Mouse (Mus musculus): ENCODE measurements at regions not wholly inside any gene's neighbourhood (a gene's known extent, or its start where the extent isn't known, plus 50 kb on each side); places are given as distances from the start of the nearest gene placed in this dataset.

- no peak for DNase-seq (ENCODE audit: low spot score in 2 of 2)
These were observed 167.0 kb downstream of the Nectin3 start for GRCm38 (mm10) chr16:46331336-46331735.

DNA sequence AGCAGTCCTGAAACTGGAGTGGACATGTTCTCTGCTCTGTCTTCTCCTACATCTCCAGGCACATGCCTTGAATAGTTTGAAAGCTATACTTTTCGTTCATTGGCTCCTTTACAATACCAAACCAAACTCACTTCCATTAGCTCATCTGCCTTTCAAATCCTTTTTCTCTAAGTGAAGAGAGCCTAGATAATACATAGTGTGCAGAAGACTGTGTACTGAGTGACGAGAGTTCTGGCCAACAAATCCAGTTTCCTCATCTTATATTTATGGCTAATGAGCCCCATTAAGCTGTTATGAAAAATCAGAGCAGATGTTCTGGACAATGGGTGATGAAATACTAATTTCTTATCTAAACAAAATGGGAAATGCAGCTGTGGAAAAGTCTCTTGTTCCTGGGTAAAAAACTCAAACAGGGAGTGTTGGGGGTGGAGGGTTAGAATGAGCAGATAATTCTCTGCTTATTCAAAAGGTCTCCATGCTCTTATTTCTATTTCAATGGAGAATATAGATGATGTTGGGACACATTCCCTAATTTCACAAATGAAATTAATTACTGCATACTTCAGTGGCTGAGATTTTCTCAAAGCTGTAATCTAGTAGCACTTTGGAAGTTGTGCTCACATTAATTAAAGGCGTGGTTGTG lies 144.3 kb upstream of the Gm4737 start:
- no peak for DNase-seq (ENCODE audit: low spot score in 2 of 2)

GRCm38 (mm10) chr16:46297192-46297591 lies 142.3 kb upstream of the Gm4737 start:
- DNase-seq (ENCODE audit: low spot score in 2 of 2), result no peak

DNA sequence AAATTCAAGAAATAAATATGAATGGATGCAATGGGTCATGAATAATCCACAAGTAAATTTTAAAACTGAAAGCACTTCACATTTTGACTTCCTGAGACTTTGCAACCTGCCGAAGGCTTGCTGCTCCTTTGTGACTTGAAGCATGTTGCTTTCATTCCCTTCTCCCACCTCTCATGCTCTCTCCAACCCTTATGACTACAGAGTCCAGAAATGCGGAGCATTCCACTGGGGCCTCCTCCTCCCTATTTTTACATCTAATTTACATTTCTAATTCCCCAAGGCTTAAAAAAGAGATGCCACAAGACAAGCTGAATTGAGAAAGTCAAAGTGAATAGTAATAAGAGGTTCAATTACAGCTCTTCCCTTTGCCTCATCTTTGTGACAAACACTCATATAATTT lies 141.5 kb upstream of the Gm4737 start:
- DNase-seq (ENCODE audit: low spot score in 2 of 2), result no peak

- DNase-seq (ENCODE audit: low spot score in 2 of 2), result no peak
These were observed 139.0 kb upstream of the Gm4737 start for GRCm38 (mm10) chr16:46293831-46294230.

DNA sequence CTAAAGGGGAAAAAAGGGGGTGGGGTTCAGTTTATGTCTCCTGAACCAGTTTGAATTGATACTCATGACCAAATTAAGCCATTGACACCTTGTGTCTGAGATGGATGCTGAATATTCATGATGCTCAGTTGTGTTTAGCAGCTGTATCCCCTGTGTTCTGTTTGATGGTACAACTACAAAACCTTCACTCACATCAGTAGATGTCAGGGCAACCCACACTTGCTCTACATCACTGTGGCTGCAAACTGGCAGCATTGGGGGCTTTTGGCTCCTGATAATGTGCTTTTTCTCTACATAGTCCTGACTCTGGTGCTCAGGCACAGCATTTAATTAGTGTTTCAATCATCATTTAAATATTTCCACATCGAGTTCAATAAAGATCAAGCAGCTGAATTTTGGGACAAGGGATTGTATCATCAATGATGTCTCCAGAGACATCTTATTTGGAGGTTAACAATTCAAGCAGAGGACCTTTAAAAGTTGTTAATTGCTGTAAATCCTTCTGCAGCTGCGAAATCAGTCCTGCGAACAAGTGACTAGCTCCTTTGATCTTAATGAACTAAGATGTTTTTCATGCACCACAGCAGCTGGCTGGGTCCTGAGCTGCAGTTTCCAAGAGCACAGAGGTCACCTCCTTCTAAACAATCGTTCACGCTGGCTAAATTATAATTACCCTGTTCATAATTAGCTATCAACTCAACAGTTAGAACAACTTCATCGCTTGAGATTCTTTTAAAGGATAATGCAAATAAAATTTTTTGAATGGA lies 136.4 kb upstream of the Gm4737 start:
- no peak for DNase-seq (ENCODE audit: low spot score in 2 of 2)

GRCm38 (mm10) chr16:46290199-46290598 lies 135.3 kb upstream of the Gm4737 start:
- peak; percentile 55 for DNase-seq (ENCODE audit: low spot score in 2 of 2)

GRCm38 (mm10) chr16:46267533-46267932 lies 112.7 kb upstream of the Gm4737 start:
- no peak for DNase-seq (ENCODE audit: low spot score in 2 of 2)

GRCm38 (mm10) chr16:46251639-46252038 lies 96.8 kb upstream of the Gm4737 start:
- no peak for DNase-seq (ENCODE audit: low spot score in 2 of 2)

DNA sequence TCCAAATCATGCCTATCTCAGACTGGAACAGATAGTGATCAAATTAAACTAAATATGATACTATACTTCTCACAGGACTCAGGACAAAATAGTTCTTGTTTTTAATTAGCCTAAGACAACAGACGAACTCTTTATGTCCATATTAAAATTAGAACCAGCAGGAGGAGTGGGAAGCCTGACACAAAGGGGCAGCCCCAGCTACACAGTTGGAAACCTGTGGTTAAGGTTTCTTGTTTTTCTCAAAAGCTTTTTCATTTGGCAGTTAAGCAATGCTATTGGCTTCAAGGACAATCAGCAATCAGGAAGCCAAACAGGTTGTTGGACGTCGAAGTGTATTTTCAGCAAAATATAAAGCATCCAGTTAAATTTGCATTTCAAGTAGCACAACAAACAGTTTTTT lies 96.1 kb upstream of the Gm4737 start:
- DNase-seq (ENCODE audit: low spot score in 2 of 2), result no peak

GRCm38 (mm10) chr16:46245598-46245997 lies 90.7 kb upstream of the Gm4737 start:
- no peak for DNase-seq (ENCODE audit: low spot score in 2 of 2)

DNA sequence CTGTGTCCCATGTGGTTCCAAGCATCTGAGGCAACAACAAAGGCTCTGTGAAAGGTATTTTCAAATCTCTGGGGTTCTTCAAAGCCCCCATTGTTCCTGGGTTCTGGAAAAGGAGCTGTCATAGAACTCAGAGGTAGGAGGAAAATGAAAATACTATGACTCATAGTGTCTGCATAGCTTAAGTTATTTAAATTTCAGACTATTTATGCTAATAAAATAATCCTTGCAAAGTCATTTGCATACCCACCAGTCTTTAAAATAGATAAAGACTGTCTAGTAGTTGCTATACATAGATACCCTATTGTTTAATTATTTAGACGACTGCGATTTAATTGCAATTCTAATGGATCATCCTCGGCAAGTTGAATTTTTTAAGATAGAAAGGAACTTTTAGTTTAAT lies 73.9 kb upstream of the Gm4737 start:
- no peak for DNase-seq (ENCODE audit: low spot score in 2 of 2)

DNA sequence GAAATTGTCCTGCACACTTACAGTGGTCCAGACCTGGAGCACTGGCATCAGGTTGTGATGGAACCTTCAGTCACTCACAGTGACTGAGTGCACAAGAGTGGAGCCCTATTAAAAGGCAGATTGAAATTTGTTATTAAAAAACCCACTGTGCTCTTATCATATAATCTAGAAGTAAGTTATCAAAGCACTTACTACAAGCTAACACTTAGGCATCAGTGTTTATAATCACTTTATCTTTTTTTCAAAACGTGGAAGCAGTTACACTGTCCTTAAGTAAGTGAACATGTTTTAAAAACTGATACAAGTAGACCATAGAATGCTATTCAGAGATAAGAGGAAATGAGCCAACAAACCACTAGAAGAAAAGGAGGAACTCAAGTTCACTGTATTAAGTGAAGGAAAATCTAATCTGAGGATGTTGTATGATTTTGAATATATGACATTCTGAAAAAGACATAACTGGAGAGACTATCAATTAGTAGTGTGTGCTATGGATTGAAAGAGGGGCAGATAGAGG lies 68.3 kb upstream of the Gm4737 start:
- DNase-seq (ENCODE audit: low spot score in 2 of 2), result no peak

GRCm38 (mm10) chr16:46212504-46212903 lies 57.6 kb upstream of the Gm4737 start:
- no peak for DNase-seq (ENCODE audit: low spot score in 2 of 2)

GRCm38 (mm10) chr16:46211914-46212313 lies 57.0 kb upstream of the Gm4737 start:
- DNase-seq (ENCODE audit: low spot score in 2 of 2), result no peak

GRCm38 (mm10) chr16:46205114-46205513 lies 50.2 kb upstream of the Gm4737 start:
- no peak for DNase-seq (ENCODE audit: low spot score in 2 of 2)
